Mouse (Mus musculus): Measurements from ENCODE around the gene Dlg4. TPM values are rescaled to one million over a fixed set of nuclear protein-coding genes. Genes with fewer than 3 reads are reported as not detected.

Dlg4 gene
- polyA plus RNA-seq, 1 experiment from 2014 or later: 21.0 TPM

DNA sequence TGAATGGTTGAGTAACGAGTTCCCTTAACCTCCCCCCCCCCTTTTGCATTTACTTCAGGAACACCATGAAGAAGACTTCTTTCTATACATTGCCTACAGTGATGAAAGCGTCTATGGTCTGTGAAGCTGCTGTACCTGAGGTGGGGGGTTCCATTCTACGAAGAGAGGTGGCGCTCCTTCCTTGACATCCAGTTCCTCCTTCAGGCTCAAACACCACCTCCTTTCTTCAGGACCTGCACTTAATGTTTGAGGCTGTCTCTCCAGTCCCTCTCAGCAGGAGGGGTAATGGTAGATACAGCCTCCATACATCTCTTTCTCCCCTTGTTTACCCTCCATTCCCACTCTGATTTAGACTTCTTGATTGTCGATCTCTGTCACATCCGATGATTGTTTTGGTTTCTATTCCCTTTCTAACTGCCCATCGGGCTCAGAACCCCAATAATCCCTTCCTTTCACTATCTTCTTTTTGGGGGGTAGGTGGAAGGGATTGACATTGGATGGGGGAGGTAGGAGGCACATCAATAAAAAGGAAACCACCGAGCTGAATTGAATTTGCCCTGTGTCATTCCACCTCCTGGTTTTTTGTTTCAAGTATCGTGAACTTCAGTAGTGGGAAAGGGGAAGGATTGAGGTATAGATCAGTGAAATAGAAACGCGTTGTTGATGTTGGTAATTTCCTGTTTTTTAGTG lies 22.2 kb upstream of the Dlg4 start:
- peak overlapping the region; percentile 40 for H3K4me2 ChIP-seq (ENCODE audit: low read length)
- ATAC-seq: no peak
- no peak overlapping the region for H3K27ac ChIP-seq (ENCODE audit: low read depth, low read length)

GRCm38 (mm10) chr11:69995391-69995960 lies 21.3 kb upstream of the Dlg4 start, which contains the start of gene Phf23:
Phf23 (plus strand) TSS chr11:69995777.
- H3K4me1 ChIP-seq (ENCODE audit: control insufficient read depth, insufficient read depth, low read length): peaks cover 18% of the 10 kb centered on the region
- H3K4me2 ChIP-seq (ENCODE audit: low read length): peak within 1 kb of the TSS; percentile 61
- peak within 1 kb of the TSS; percentile 96 for H3K4me3 ChIP-seq (ENCODE audit: low read depth, low read length)
- H3K27ac ChIP-seq (ENCODE audit: low read depth, low read length): peak within 1 kb of the TSS; percentile 95
- 1% methylated on average over 36 of the region's 36 CpGs for WGBS
- DNase-seq (ENCODE audit: low spot score) (peak; percentile 99), ATAC-seq (peak; percentile 83)
- H3K36me3 ChIP-seq (ENCODE audit: control insufficient read depth, insufficient read depth, low read length): peaks cover 43% of the 10 kb centered on the region
- no peaks in the 10 kb centered on the region for H3K9me3 ChIP-seq (replicated peaks; ENCODE audit: control insufficient read depth, low read length)
- H3K9ac ChIP-seq (ENCODE audit: low read length): peak within 1 kb of the TSS; percentile 91
- H3K27me3 ChIP-seq (replicated peaks; ENCODE audit: control insufficient read depth, insufficient read depth, low read length): no peaks in the 10 kb centered on the region

More for the DNA sequence above, 22.2 kb upstream of the Dlg4 start:
- H3K4me3 ChIP-seq (ENCODE audit: low read depth, low read length): peak overlapping the region; percentile 96; the same call in 1 of the 2 replicates
- peaks cover 45% of the 10 kb centered on the region for H3K36me3 ChIP-seq (ENCODE audit: control insufficient read depth, insufficient read depth, low read length)
- H3K9me3 ChIP-seq (replicated peaks; ENCODE audit: control insufficient read depth, low read length): no peaks in the 10 kb centered on the region
- WGBS: 86% methylated on average over 11 of the region's 11 CpGs
- H3K9ac ChIP-seq (ENCODE audit: low read length): no peak overlapping the region
- DNase-seq (ENCODE audit: low spot score): no peak
- H3K27me3 ChIP-seq (replicated peaks; ENCODE audit: control insufficient read depth, insufficient read depth, low read length): no peaks in the 10 kb centered on the region
- peaks cover 14% of the 10 kb centered on the region for H3K4me1 ChIP-seq (ENCODE audit: control insufficient read depth, insufficient read depth, low read length)

- peak overlapping the region; percentile 96 for H3K4me3 ChIP-seq (ENCODE audit: low read depth, low read length)
- ATAC-seq: peak; percentile 0; the same call in 1 of the 2 replicates
- peak overlapping the region; percentile 91 for H3K9ac ChIP-seq (ENCODE audit: low read length)
- H3K27ac ChIP-seq (ENCODE audit: low read depth, low read length): peak overlapping the region; percentile 95
- no peaks in the 10 kb centered on the region for H3K27me3 ChIP-seq (replicated peaks; ENCODE audit: control insufficient read depth, insufficient read depth, low read length)
- under 1% methylated on average over 64 of the region's 66 CpGs for WGBS
- H3K36me3 ChIP-seq (ENCODE audit: control insufficient read depth, insufficient read depth, low read length): peaks cover 43% of the 10 kb centered on the region
- H3K4me1 ChIP-seq (ENCODE audit: control insufficient read depth, insufficient read depth, low read length): peaks cover 21% of the 10 kb centered on the region
- DNase-seq (ENCODE audit: low spot score): peak; percentile 53
- H3K9me3 ChIP-seq (replicated peaks; ENCODE audit: control insufficient read depth, low read length): no peaks in the 10 kb centered on the region
- H3K4me2 ChIP-seq (ENCODE audit: low read length): peak overlapping the region; percentile 61
Observed at GRCm38 (mm10) chr11:69996161-69997061, 20.3 kb upstream of the Dlg4 start.

- H3K4me2 ChIP-seq (ENCODE audit: low read length): peak overlapping the region; percentile 61
- ATAC-seq: peak; percentile 18
- peak overlapping the region; percentile 91 for H3K9ac ChIP-seq (ENCODE audit: low read length)
- peak overlapping the region; percentile 96 for H3K4me3 ChIP-seq (ENCODE audit: low read depth, low read length)
- H3K4me1 ChIP-seq (ENCODE audit: control insufficient read depth, insufficient read depth, low read length): peaks cover 28% of the 10 kb centered on the region
- H3K27ac ChIP-seq (ENCODE audit: low read depth, low read length): peak overlapping the region; percentile 95
- H3K36me3 ChIP-seq (ENCODE audit: control insufficient read depth, insufficient read depth, low read length): peaks cover 43% of the 10 kb centered on the region
- DNase-seq (ENCODE audit: low spot score): peak; percentile 79
- under 1% methylated on average over 33 of the region's 44 CpGs for WGBS
- H3K27me3 ChIP-seq (replicated peaks; ENCODE audit: control insufficient read depth, insufficient read depth, low read length): no peaks in the 10 kb centered on the region
- H3K9me3 ChIP-seq (replicated peaks; ENCODE audit: control insufficient read depth, low read length): no peaks in the 10 kb centered on the region
Observed at GRCm38 (mm10) chr11:69997070-69997509, 19.7 kb upstream of the Dlg4 start.

GRCm38 (mm10) chr11:69998567-69999491 lies 17.9 kb upstream of the Dlg4 start:
- H3K9ac ChIP-seq (ENCODE audit: low read length): no peak overlapping the region
- peaks cover 36% of the 10 kb centered on the region for H3K36me3 ChIP-seq (ENCODE audit: control insufficient read depth, insufficient read depth, low read length)
- 0 out of 2 replicates have a peak overlapping the region, but pooled peaks have one; percentile 2 for H3K4me3 ChIP-seq (ENCODE audit: low read depth, low read length)
- ATAC-seq: no peak
- no peak overlapping the region for H3K4me2 ChIP-seq (ENCODE audit: low read length)
- H3K27me3 ChIP-seq (replicated peaks; ENCODE audit: control insufficient read depth, insufficient read depth, low read length): no peaks in the 10 kb centered on the region
- H3K4me1 ChIP-seq (ENCODE audit: control insufficient read depth, insufficient read depth, low read length): peaks cover 31% of the 10 kb centered on the region
- 92% methylated on average over 27 of the region's 27 CpGs for WGBS
- DNase-seq (ENCODE audit: low spot score): no peak
- H3K9me3 ChIP-seq (replicated peaks; ENCODE audit: control insufficient read depth, low read length): no peaks in the 10 kb centered on the region
- no peak overlapping the region for H3K27ac ChIP-seq (ENCODE audit: low read depth, low read length)

GRCm38 (mm10) chr11:69999666-70000065 lies 17.1 kb upstream of the Dlg4 start:
- ATAC-seq (no peak), DNase-seq (ENCODE audit: low spot score) (no peak)
- 78% methylated on average over 8 of the region's 8 CpGs for WGBS
- no peaks in the 10 kb centered on the region for H3K9me3 ChIP-seq (replicated peaks; ENCODE audit: control insufficient read depth, low read length)
- H3K27me3 ChIP-seq (replicated peaks; ENCODE audit: control insufficient read depth, insufficient read depth, low read length): no peaks in the 10 kb centered on the region
- H3K27ac ChIP-seq (ENCODE audit: low read depth, low read length): no peak overlapping the region
- H3K4me2 ChIP-seq (ENCODE audit: low read length): no peak overlapping the region
- peaks cover 31% of the 10 kb centered on the region for H3K4me1 ChIP-seq (ENCODE audit: control insufficient read depth, insufficient read depth, low read length)
- H3K9ac ChIP-seq (ENCODE audit: low read length): no peak overlapping the region
- H3K4me3 ChIP-seq (ENCODE audit: low read depth, low read length): 0 out of 2 replicates have a peak overlapping the region, but pooled peaks have one; percentile 66
- H3K36me3 ChIP-seq (ENCODE audit: control insufficient read depth, insufficient read depth, low read length): peaks cover 31% of the 10 kb centered on the region

GRCm38 (mm10) chr11:70000396-70000898 lies 16.3 kb upstream of the Dlg4 start, which contains the start of gene Dvl2:
Dvl2 (plus strand) TSS chr11:70000595.
- Histone ChIP-seq H3K36me3 (ENCODE audit: control insufficient read depth, insufficient read depth, low read length) (peaks cover 38% of the 10 kb centered on the region), H3K4me1 (ENCODE audit: control insufficient read depth, insufficient read depth, low read length) (peaks cover 29% of the 10 kb centered on the region), H3K27me3 (replicated peaks; ENCODE audit: control insufficient read depth, insufficient read depth, low read length) (no peaks in the 10 kb centered on the region), H3K4me3 (ENCODE audit: low read depth, low read length) (peak within 1 kb of the TSS; percentile 66), H3K9ac (ENCODE audit: low read length) (peak within 1 kb of the TSS; percentile 82), H3K27ac (ENCODE audit: low read depth, low read length) (peak within 1 kb of the TSS; percentile 94), H3K9me3 (replicated peaks; ENCODE audit: control insufficient read depth, low read length) (no peaks in the 10 kb centered on the region), H3K4me2 (ENCODE audit: low read length) (peak within 1 kb of the TSS; percentile 85)
- ATAC-seq: peak; percentile 69
- DNase-seq (ENCODE audit: low spot score): peak; percentile 98
- WGBS: under 1% methylated on average over 44 of the region's 48 CpGs

All from forebrain, embryonic 14.5 days (tissue).